Mouse (Mus musculus): Measurements from ENCODE around the gene Hexim1. TPM values are rescaled to one million over a fixed set of nuclear protein-coding genes. Genes with fewer than 3 reads are reported as not detected.
A peak's percentile ranks its signal among the peaks of the same experiment; 100 is the strongest.

Hexim1 gene
- total and polyA plus RNA-seq, 2 experiments from 2014 or later: 3.9 to 20.5 TPM

DNA sequence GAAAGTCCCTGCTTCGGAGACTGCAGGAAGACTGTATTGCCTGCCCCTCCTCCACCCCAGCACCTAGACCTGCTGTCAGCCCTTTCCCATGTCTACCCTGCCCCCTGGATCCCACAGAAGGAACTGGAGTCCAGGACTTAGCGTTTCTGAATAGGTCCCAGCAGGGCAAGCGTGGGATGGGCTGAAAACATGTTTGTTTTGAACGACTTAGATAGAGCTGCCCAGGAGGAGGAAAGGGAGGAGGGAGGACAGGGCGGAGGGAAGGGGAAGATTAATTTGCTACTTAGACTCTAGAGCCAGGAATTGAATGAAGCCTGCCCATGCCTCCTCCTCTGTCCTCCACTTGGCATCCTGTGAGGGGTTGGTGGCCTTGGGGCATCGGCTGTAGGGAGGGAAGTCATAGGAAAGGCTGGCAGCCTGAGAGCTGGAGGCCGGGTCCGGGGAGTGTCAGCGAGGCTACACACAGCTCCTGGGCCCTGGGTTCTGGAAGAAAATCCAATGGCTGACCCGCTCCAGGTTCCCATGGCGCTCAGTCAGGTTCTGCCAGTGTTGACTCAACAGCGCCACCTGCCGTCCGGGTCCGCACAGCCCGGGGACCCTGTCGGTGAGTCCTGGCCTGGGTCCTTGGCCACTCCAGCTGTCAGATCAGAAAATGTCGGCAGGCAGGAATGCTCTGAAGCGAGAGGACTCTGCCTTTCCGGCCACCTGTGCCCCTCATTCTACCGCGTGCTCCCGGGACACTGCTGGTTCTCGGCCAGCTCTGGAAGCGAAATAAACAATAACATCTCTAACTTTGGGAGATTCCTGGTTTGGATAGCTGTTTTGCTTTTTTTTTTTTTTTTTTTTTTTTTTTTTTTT lies 42.8 kb downstream of the Hexim1 start:
- Histone ChIP-seq H3K9ac (no peak overlapping the region), H3K27me3 (ENCODE audit: insufficient read depth, low read length) (no peaks in the 10 kb centered on the region), H3K27ac (ENCODE audit: low read depth, low read length) (no peak overlapping the region), H3K36me3 (ENCODE audit: insufficient read depth) (no peaks in the 10 kb centered on the region), H3K4me1 (ENCODE audit: insufficient read depth) (no peaks in the 10 kb centered on the region), H3K9me3 (ENCODE audit: low read length) (no peaks in the 10 kb centered on the region), H3K4me3 (ENCODE audit: low read depth, low read length) (0 out of 2 replicates have a peak overlapping the region, but pooled peaks have one; percentile 12), H3K4me2 (ENCODE audit: low read depth) (peak overlapping the region; percentile 43)
- DNase-seq (peak; percentile 84), ATAC-seq (peak; percentile 95)
- TF ChIP-seq CTCF (IDR thresholded peaks at IDR 0.05; ENCODE audit: low read depth): peak; percentile 88
- WGBS: 2% methylated on average over 25 of the region's 25 CpGs

DNA sequence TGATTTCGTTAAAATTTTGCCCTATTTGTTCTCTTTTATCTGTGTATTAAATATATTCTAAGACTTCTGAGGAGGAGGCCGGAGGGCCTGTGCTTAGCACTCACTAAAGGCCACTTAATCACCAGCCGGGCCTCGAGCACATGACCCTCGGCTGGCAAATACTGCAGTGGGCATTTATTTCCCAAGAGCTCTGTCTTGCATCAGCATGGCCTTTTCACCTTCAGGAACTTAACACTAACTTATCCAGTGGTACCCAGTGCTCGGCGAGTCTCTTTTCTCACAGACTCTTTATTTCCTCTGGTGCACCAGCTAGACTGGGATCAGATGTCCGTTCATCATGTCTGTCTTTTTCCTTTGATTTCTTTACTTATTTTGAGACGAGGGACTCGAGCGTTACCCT lies 44.7 kb downstream of the Hexim1 start:
- DNase-seq (no peak), ATAC-seq (no peak)
- H3K4me3 ChIP-seq (ENCODE audit: low read depth, low read length): no peak overlapping the region
- 90% methylated on average over 11 of the region's 11 CpGs for WGBS
- no peak for TF ChIP-seq CTCF (IDR thresholded peaks at IDR 0.05; ENCODE audit: low read depth)
- no peaks in the 10 kb centered on the region for H3K36me3 ChIP-seq (ENCODE audit: insufficient read depth)
- no peaks in the 10 kb centered on the region for H3K9me3 ChIP-seq (ENCODE audit: low read length)
- H3K27me3 ChIP-seq (ENCODE audit: insufficient read depth, low read length): no peaks in the 10 kb centered on the region
- H3K27ac ChIP-seq (ENCODE audit: low read depth, low read length): no peak overlapping the region
- no peaks in the 10 kb centered on the region for H3K4me1 ChIP-seq (ENCODE audit: insufficient read depth)
- H3K9ac ChIP-seq: no peak overlapping the region
- H3K4me2 ChIP-seq (ENCODE audit: low read depth): no peak overlapping the region

DNA sequence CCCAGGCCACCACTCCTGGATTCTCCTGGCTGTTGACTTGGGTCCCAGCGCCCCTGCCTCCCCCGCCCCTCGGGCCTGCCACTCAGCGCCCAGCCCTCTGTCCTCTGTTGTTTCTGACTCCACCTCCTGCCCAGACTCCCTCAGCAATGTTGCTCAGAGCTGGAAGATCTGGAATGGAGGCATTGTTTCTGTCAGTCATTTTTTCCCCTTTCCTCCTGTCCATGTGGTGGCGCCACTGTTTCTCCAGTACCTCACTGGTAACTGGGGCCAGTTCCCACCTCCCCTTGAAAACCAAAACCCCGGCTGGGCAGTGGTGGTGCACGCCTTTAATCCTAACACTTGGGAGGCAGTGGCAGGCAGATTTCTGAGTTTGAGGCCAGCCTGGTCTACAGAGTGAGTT lies 45.4 kb downstream of the Hexim1 start:
- H3K36me3 ChIP-seq (ENCODE audit: insufficient read depth): no peaks in the 10 kb centered on the region
- ATAC-seq: no peak
- H3K9ac ChIP-seq: no peak overlapping the region
- H3K27ac ChIP-seq (ENCODE audit: low read depth, low read length): no peak overlapping the region
- H3K4me2 ChIP-seq (ENCODE audit: low read depth): no peak overlapping the region
- 82% methylated on average over 7 of the region's 7 CpGs for WGBS
- no peak for DNase-seq
- H3K9me3 ChIP-seq (ENCODE audit: low read length): no peaks in the 10 kb centered on the region
- no peaks in the 10 kb centered on the region for H3K27me3 ChIP-seq (ENCODE audit: insufficient read depth, low read length)
- no peaks in the 10 kb centered on the region for H3K4me1 ChIP-seq (ENCODE audit: insufficient read depth)
- peak; percentile 18; the same call in 1 of the 2 replicates for TF ChIP-seq CTCF (IDR thresholded peaks at IDR 0.05; ENCODE audit: low read depth)
- no peak overlapping the region for H3K4me3 ChIP-seq (ENCODE audit: low read depth, low read length)

DNA sequence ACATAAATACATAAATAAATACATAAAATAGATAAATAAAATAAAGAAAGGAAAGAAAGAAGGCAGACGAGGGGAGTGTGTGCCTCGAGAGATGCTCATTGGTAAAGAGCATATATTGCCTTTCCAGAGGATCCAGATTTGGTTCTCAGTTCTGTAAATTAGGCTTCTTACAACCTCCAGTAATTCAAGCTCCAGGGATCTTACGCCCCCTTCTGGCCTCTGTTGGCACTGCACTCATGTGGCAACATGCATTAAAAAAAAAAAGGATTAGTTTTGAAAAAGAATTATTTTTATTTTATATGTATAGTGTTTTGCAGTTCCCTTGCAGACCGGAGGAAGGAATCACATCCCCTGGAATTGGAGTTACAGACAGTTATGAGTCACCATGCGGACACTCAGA lies 46.1 kb downstream of the Hexim1 start:
- no peak overlapping the region for H3K9ac ChIP-seq
- peak; percentile 38 for TF ChIP-seq CTCF (IDR thresholded peaks at IDR 0.05; ENCODE audit: low read depth)
- DNase-seq (no peak), ATAC-seq (no peak)
- 96% methylated on average over 5 of the region's 5 CpGs for WGBS
- H3K4me2 ChIP-seq (ENCODE audit: low read depth): no peak overlapping the region
- H3K4me3 ChIP-seq (ENCODE audit: low read depth, low read length): no peak overlapping the region
- H3K27me3 ChIP-seq (ENCODE audit: insufficient read depth, low read length): no peaks in the 10 kb centered on the region
- H3K36me3 ChIP-seq (ENCODE audit: insufficient read depth): no peaks in the 10 kb centered on the region
- H3K27ac ChIP-seq (ENCODE audit: low read depth, low read length): no peak overlapping the region
- no peaks in the 10 kb centered on the region for H3K4me1 ChIP-seq (ENCODE audit: insufficient read depth)
- H3K9me3 ChIP-seq (ENCODE audit: low read length): no peaks in the 10 kb centered on the region

DNA sequence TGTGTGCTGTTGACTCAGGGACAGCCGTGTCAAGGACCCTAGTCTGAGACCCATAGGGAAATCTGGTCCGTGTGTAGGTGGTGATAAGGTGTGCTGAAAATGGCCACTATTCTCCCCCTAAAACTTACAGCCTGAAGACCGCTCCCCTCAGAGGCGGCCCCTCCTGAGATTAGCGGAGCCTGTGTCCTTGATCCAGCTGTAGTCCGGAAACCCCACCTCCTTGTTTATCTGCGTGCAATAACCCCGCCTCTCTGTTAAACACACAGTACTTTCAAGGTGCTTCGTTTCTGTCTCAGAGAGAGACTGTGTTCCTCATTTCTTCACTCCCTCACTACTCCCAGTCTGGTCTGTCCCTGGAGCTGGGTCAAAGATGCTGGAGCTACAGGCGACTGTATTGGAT lies 48.4 kb downstream of the Hexim1 start:
- Histone ChIP-seq H3K9ac (no peak overlapping the region), H3K36me3 (ENCODE audit: insufficient read depth) (no peaks in the 10 kb centered on the region), H3K4me2 (ENCODE audit: low read depth) (no peak overlapping the region), H3K27ac (ENCODE audit: low read depth, low read length) (no peak overlapping the region), H3K4me3 (ENCODE audit: low read depth, low read length) (no peak overlapping the region), H3K4me1 (ENCODE audit: insufficient read depth) (no peaks in the 10 kb centered on the region), H3K27me3 (ENCODE audit: insufficient read depth, low read length) (no peaks in the 10 kb centered on the region), H3K9me3 (ENCODE audit: low read length) (no peaks in the 10 kb centered on the region)
- no peak for TF ChIP-seq CTCF (IDR thresholded peaks at IDR 0.05; ENCODE audit: low read depth)
- no peak for ATAC-seq
- no peak for DNase-seq
- WGBS: 35% methylated on average over 10 of the region's 10 CpGs

DNA sequence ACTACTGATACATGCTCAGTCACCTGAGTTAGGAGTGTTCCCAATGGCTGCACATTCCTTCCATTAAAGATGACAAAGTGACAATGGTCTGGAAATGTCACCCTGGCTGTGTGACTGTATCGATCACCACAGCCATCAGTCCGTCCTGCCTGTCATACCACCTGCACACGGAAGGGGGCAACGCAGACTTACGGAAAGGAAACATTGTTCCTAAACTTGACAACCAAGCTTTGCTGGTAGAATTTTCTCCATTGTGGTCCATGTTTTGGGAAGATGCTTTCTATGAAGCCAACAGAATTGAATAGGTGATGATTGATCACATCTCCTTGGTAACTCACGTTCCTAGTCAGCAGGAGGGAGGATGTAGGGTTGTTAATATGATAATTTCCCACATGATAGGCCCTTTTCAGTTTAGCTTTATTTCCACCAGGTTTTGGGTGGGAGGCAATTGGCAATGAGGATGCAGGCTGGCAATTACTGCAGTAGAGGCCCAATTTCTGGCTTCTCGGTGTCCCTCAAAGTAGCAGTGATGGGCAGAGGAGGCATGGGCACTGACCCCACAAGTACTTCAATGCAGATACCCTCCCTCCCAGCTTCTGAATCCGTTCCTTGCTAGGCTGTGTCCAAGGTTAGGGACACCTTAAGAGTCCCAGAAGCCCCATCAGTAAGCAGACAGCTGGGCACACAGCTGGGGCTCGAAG lies 52.8 kb downstream of the Hexim1 start:
- peak; percentile 98 for TF ChIP-seq CTCF (IDR thresholded peaks at IDR 0.05; ENCODE audit: low read depth)
- Histone ChIP-seq H3K9ac (no peak overlapping the region), H3K4me1 (ENCODE audit: insufficient read depth) (0 out of 2 replicates have a peak, but pooled peaks cover 5% of the 10 kb centered on the region), H3K4me3 (ENCODE audit: low read depth, low read length) (no peak overlapping the region), H3K27me3 (ENCODE audit: insufficient read depth, low read length) (no peaks in the 10 kb centered on the region), H3K4me2 (ENCODE audit: low read depth) (no peak overlapping the region), H3K27ac (ENCODE audit: low read depth, low read length) (peak overlapping the region; percentile 16; the same call in 1 of the 2 replicates), H3K9me3 (ENCODE audit: low read length) (no peaks in the 10 kb centered on the region), H3K36me3 (ENCODE audit: insufficient read depth) (no peaks in the 10 kb centered on the region)
- no peak for ATAC-seq
- peak; percentile 83 for DNase-seq
- WGBS: 27% methylated on average over 9 of the region's 9 CpGs

Other genes starting within 250 kb of the Hexim1 start
- gene Eftud2, start 235.2 kb upstream of the Hexim1 start, total RNA-seq (2014; rRNA removed): 63.2 and 71.7 TPM in 2 replicates
- gene Eftud2, start 235.2 kb upstream of the Hexim1 start, polyA plus RNA-seq (2015; fragmentation: Nextera tagmentation; extraction: Ambion mirVana): 111 and 118 TPM in 2 replicates
- 3.1 and 4.4 TPM in 2 replicates for gene Ccdc103, start 235.0 kb upstream of the Hexim1 start, total RNA-seq (2014; rRNA removed)
- gene Ccdc103, start 235.0 kb upstream of the Hexim1 start, polyA plus RNA-seq (2015; fragmentation: Nextera tagmentation; extraction: Ambion mirVana): 2.7 and 2.9 TPM in 2 replicates
- gene Fam187a, start 231.1 kb upstream of the Hexim1 start, total RNA-seq (2014; rRNA removed): 0.38 TPM in 1 of 2 replicates, not detected in the other
- not detected in 2 replicates for gene Fam187a, start 231.1 kb upstream of the Hexim1 start, polyA plus RNA-seq (2015; fragmentation: Nextera tagmentation; extraction: Ambion mirVana)
- gene Gfap, start 215.3 kb upstream of the Hexim1 start, total RNA-seq (2014; rRNA removed): 44.4 and 58.9 TPM in 2 replicates
- 31.8 and 52.6 TPM in 2 replicates for gene Gfap, start 215.3 kb upstream of the Hexim1 start, polyA plus RNA-seq (2015; fragmentation: Nextera tagmentation; extraction: Ambion mirVana)
- gene Kif18b, start 191.1 kb upstream of the Hexim1 start, total RNA-seq (2014; rRNA removed): 3.2 and 6.6 TPM in 2 replicates
- gene Kif18b, start 191.1 kb upstream of the Hexim1 start, polyA plus RNA-seq (2015; fragmentation: Nextera tagmentation; extraction: Ambion mirVana): 0.54 and 0.70 TPM in 2 replicates
- gene C1ql1, start 169.5 kb upstream of the Hexim1 start, total RNA-seq (2014; rRNA removed): 10.3 and 11.8 TPM in 2 replicates
- 3.9 and 5.4 TPM in 2 replicates for gene C1ql1, start 169.5 kb upstream of the Hexim1 start, polyA plus RNA-seq (2015; fragmentation: Nextera tagmentation; extraction: Ambion mirVana)
- gene Nmt1, start 88.0 kb upstream of the Hexim1 start, total RNA-seq (2014; rRNA removed): 63.2 and 64.1 TPM in 2 replicates
- 35.0 and 36.7 TPM in 2 replicates for gene Nmt1, start 88.0 kb upstream of the Hexim1 start, polyA plus RNA-seq (2015; fragmentation: Nextera tagmentation; extraction: Ambion mirVana)
- 136 and 148 TPM in 2 replicates for gene Dcakd, start 87.9 kb upstream of the Hexim1 start, total RNA-seq (2014; rRNA removed)
- 173 and 191 TPM in 2 replicates for gene Dcakd, start 87.9 kb upstream of the Hexim1 start, polyA plus RNA-seq (2015; fragmentation: Nextera tagmentation; extraction: Ambion mirVana)
- gene Plcd3, start 14.6 kb upstream of the Hexim1 start, total RNA-seq (2014; rRNA removed): 8.5 and 8.8 TPM in 2 replicates
- 3.6 TPM in 2 replicates for gene Plcd3, start 14.6 kb upstream of the Hexim1 start, polyA plus RNA-seq (2015; fragmentation: Nextera tagmentation; extraction: Ambion mirVana)
- gene Acbd4, start 14.5 kb upstream of the Hexim1 start, total RNA-seq (2014; rRNA removed): 27.2 and 28.5 TPM in 2 replicates
- gene Acbd4, start 14.5 kb upstream of the Hexim1 start, polyA plus RNA-seq (2015; fragmentation: Nextera tagmentation; extraction: Ambion mirVana): 20.1 and 27.1 TPM in 2 replicates
- gene Hexim2, start 16.2 kb downstream of the Hexim1 start, total RNA-seq (2014; rRNA removed): 30.8 and 47.0 TPM in 2 replicates
- 16.5 and 27.9 TPM in 2 replicates for gene Hexim2, start 16.2 kb downstream of the Hexim1 start, polyA plus RNA-seq (2015; fragmentation: Nextera tagmentation; extraction: Ambion mirVana)
- gene Fmnl1, start 54.9 kb downstream of the Hexim1 start, total RNA-seq (2014; rRNA removed): 6.5 and 9.4 TPM in 2 replicates
- 4.8 and 7.1 TPM in 2 replicates for gene Fmnl1, start 54.9 kb downstream of the Hexim1 start, polyA plus RNA-seq (2015; fragmentation: Nextera tagmentation; extraction: Ambion mirVana)
- 0.71 TPM in 1 of 2 replicates, not detected in the other for gene 1700023F06Rik, start 92.3 kb downstream of the Hexim1 start, total RNA-seq (2014; rRNA removed)
- gene 1700023F06Rik, start 92.3 kb downstream of the Hexim1 start, polyA plus RNA-seq (2015; fragmentation: Nextera tagmentation; extraction: Ambion mirVana): 3.0 and 3.1 TPM in 2 replicates
- gene Spata32, start 102.2 kb downstream of the Hexim1 start, total RNA-seq (2014; rRNA removed): 0.57 and 0.62 TPM in 2 replicates
- 0.43 and 0.64 TPM in 2 replicates for gene Spata32, start 102.2 kb downstream of the Hexim1 start, polyA plus RNA-seq (2015; fragmentation: Nextera tagmentation; extraction: Ambion mirVana)
- gene Map3k14, start 151.2 kb downstream of the Hexim1 start, total RNA-seq (2014; rRNA removed): 3.2 and 5.8 TPM in 2 replicates
- gene Map3k14, start 151.2 kb downstream of the Hexim1 start, polyA plus RNA-seq (2015; fragmentation: Nextera tagmentation; extraction: Ambion mirVana): 0.77 TPM in 2 replicates
- gene Arhgap27, start 247.5 kb downstream of the Hexim1 start, total RNA-seq (2014; rRNA removed): 4.2 and 5.6 TPM in 2 replicates
- gene Arhgap27, start 247.5 kb downstream of the Hexim1 start, polyA plus RNA-seq (2015; fragmentation: Nextera tagmentation; extraction: Ambion mirVana): 3.2 and 4.8 TPM in 2 replicates

Data from forebrain, postnatal 0 days (tissue).